Mouse (Mus musculus) common myeloid progenitor, adult 5-6 weeks (primary cell): ENCODE measurements at regions not wholly inside any gene's neighbourhood (a gene's known extent, or its start where the extent isn't known, plus 50 kb on each side); places are given as distances from the start of the nearest gene placed in this dataset.

Experiments
- ATAC-seq: replicated peaks from 2 replicates; pipeline ENCODE4 v1.8.0; 2016; ENCODE audit warnings: low read depth, mild to moderate bottlenecking, moderate TSS enrichment, inconsistent platforms; ENCODE audit not compliant: poor library complexity, severe bottlenecking

- no peak for ATAC-seq
Observed at GRCm38 (mm10) chr1:33271437-33272145, 398.0 kb downstream of the Prim2 start.

- ATAC-seq, result no peak
Observed at GRCm38 (mm10) chr1:33269162-33269561, 400.4 kb downstream of the Prim2 start.

GRCm38 (mm10) chr1:33265731-33266415 lies 403.7 kb downstream of the Prim2 start:
- no peak for ATAC-seq

GRCm38 (mm10) chr1:33249474-33249873 lies 420.1 kb downstream of the Prim2 start:
- no peak for ATAC-seq

- ATAC-seq, result no peak
Observed at GRCm38 (mm10) chr1:33247076-33247475, 422.5 kb downstream of the Prim2 start.

GRCm38 (mm10) chr1:33245186-33245585 lies 424.4 kb downstream of the Prim2 start:
- no peak for ATAC-seq

- ATAC-seq, result no peak
Observed at GRCm38 (mm10) chr1:33244691-33245090, 424.9 kb downstream of the Prim2 start.

GRCm38 (mm10) chr1:33222997-33223396 lies 446.6 kb downstream of the Prim2 start:
- no peak for ATAC-seq

- ATAC-seq, result no peak
Observed at GRCm38 (mm10) chr1:33214815-33215214, 454.8 kb downstream of the Prim2 start.

GRCm38 (mm10) chr1:33214394-33214793 lies 455.2 kb downstream of the Prim2 start:
- ATAC-seq, result no peak

- no peak for ATAC-seq
Observed at GRCm38 (mm10) chr1:33201571-33202189, 467.9 kb downstream of the Prim2 start.

- ATAC-seq, result no peak
Observed at GRCm38 (mm10) chr1:33195114-33195513, 474.5 kb downstream of the Prim2 start.

GRCm38 (mm10) chr1:33174646-33175435 lies 494.8 kb downstream of the Prim2 start:
- ATAC-seq, result no peak

GRCm38 (mm10) chr1:33136991-33137390 lies 532.6 kb downstream of the Prim2 start:
- no peak for ATAC-seq

- ATAC-seq, result peak; percentile 62
Observed at GRCm38 (mm10) chr1:33130351-33130750, 539.2 kb downstream of the Prim2 start.

GRCm38 (mm10) chr1:33125062-33125461 lies 544.5 kb downstream of the Prim2 start:
- no peak for ATAC-seq

- ATAC-seq, result no peak
Observed at GRCm38 (mm10) chr1:33106286-33106685, 559.2 kb upstream of the Gm5415 start.

- no peak for ATAC-seq
Observed at GRCm38 (mm10) chr1:33104296-33104695, 557.2 kb upstream of the Gm5415 start.

GRCm38 (mm10) chr1:33098062-33098461 lies 551.0 kb upstream of the Gm5415 start:
- no peak for ATAC-seq

- ATAC-seq, result no peak
Observed at GRCm38 (mm10) chr1:33096851-33097250, 549.8 kb upstream of the Gm5415 start.

- no peak for ATAC-seq
Observed at GRCm38 (mm10) chr1:33074551-33074950, 527.5 kb upstream of the Gm5415 start.
